Mouse (Mus musculus): Measurements from ENCODE around the gene Lbh. TPM values are rescaled to one million over a fixed set of nuclear protein-coding genes. Genes with fewer than 3 reads are reported as not detected.

The Lbh gene
- polyA plus RNA-seq, 1 experiment, result 50.2 TPM

- DNase-seq, result no peak
- Histone ChIP-seq H3K4me3 (replicated peaks; ENCODE audit: insufficient read depth, low read depth, low read length) (no peak overlapping the region), H3K27ac (ENCODE audit: insufficient read depth, low read length) (no peak overlapping the region), H3K27me3 (ENCODE audit: control insufficient read depth, insufficient read depth, low read length) (no peaks in the 10 kb centered on the region), H3K4me1 (ENCODE audit: control insufficient read depth, insufficient read depth, low read length) (no peaks in the 10 kb centered on the region)
- 60% methylated on average over 2 of the region's 2 CpGs for WGBS
- TF ChIP-seq CTCF (IDR thresholded peaks at IDR 0.05; ENCODE audit: borderline replicate concordance, insufficient read depth, low read depth, low read length) (no peak), POLR2A (IDR thresholded peaks at IDR 0.05; ENCODE audit: borderline replicate concordance, insufficient read depth, low read length) (no peak)
These were observed 4.0 kb upstream of the Lbh start for GRCm38 (mm10) chr17:72914082-72914481.

GRCm38 (mm10) chr17:72917241-72918030, 669 bp upstream of the Lbh start:
- H3K27ac ChIP-seq (ENCODE audit: insufficient read depth, low read length), result peak overlapping the region; percentile 51; the same call in 1 of the 2 replicates
- TF ChIP-seq CTCF (IDR thresholded peaks at IDR 0.05; ENCODE audit: borderline replicate concordance, insufficient read depth, low read depth, low read length) (no peak; the same call in 1 of the 2 replicates), POLR2A (IDR thresholded peaks at IDR 0.05; ENCODE audit: borderline replicate concordance, insufficient read depth, low read length) (peak; percentile 27; the same call in 1 of the 2 replicates)
- peak overlapping the region; percentile 77 for H3K4me3 ChIP-seq (replicated peaks; ENCODE audit: insufficient read depth, low read depth, low read length)
- no peaks in the 10 kb centered on the region for H3K4me1 ChIP-seq (ENCODE audit: control insufficient read depth, insufficient read depth, low read length)
- 2% methylated on average over 37 of the region's 37 CpGs for WGBS
- peak; percentile 70 to 79 for DNase-seq
- no peaks in the 10 kb centered on the region for H3K27me3 ChIP-seq (ENCODE audit: control insufficient read depth, insufficient read depth, low read length)

GRCm38 (mm10) chr17:72918571-72919541, 751 bp downstream of the Lbh start:
- Histone ChIP-seq H3K27ac (ENCODE audit: insufficient read depth, low read length) (no peak overlapping the region; the same call in 1 of the 2 replicates), H3K4me1 (ENCODE audit: control insufficient read depth, insufficient read depth, low read length) (no peaks in the 10 kb centered on the region)
- 2% methylated on average over 54 of the region's 54 CpGs for WGBS

GRCm38 (mm10) chr17:72919641-72920040, 1.5 kb downstream of the Lbh start:
- TF ChIP-seq CTCF (IDR thresholded peaks at IDR 0.05; ENCODE audit: borderline replicate concordance, insufficient read depth, low read depth, low read length), result no peak
- Histone ChIP-seq H3K4me1 (ENCODE audit: control insufficient read depth, insufficient read depth, low read length) (no peaks in the 10 kb centered on the region), H3K4me3 (replicated peaks; ENCODE audit: insufficient read depth, low read depth, low read length) (no peak overlapping the region), H3K27me3 (ENCODE audit: control insufficient read depth, insufficient read depth, low read length) (no peaks in the 10 kb centered on the region), H3K27ac (ENCODE audit: insufficient read depth, low read length) (no peak overlapping the region)
- no peak for DNase-seq
- 33% methylated on average over 3 of the region's 3 CpGs for WGBS

More at GRCm38 (mm10) chr17:72918571-72919541, 751 bp downstream of the Lbh start:
- Histone ChIP-seq H3K27me3 (ENCODE audit: control insufficient read depth, insufficient read depth, low read length) (no peaks in the 10 kb centered on the region), H3K4me3 (replicated peaks; ENCODE audit: insufficient read depth, low read depth, low read length) (peak overlapping the region; percentile 77)
- DNase-seq, result peak in 1 of 2 experiments; percentile 52
- TF ChIP-seq POLR2A (IDR thresholded peaks at IDR 0.05; ENCODE audit: borderline replicate concordance, insufficient read depth, low read length) (no peak), CTCF (IDR thresholded peaks at IDR 0.05; ENCODE audit: borderline replicate concordance, insufficient read depth, low read depth, low read length) (no peak)

- no peak overlapping the region for H3K27ac ChIP-seq (ENCODE audit: insufficient read depth, low read length)
- H3K27me3 ChIP-seq (ENCODE audit: control insufficient read depth, insufficient read depth, low read length), result no peaks in the 10 kb centered on the region
- TF ChIP-seq CTCF (IDR thresholded peaks at IDR 0.05; ENCODE audit: borderline replicate concordance, insufficient read depth, low read depth, low read length) (no peak), POLR2A (IDR thresholded peaks at IDR 0.05; ENCODE audit: borderline replicate concordance, insufficient read depth, low read length) (no peak)
- no peaks in the 10 kb centered on the region for H3K4me1 ChIP-seq (ENCODE audit: control insufficient read depth, insufficient read depth, low read length)
- H3K4me3 ChIP-seq (replicated peaks; ENCODE audit: insufficient read depth, low read depth, low read length), result no peak overlapping the region
- WGBS, result 37% methylated on average over 2 of the region's 2 CpGs
- DNase-seq, result peak in 1 of 2 experiments; percentile 2
These were observed 2.3 kb downstream of the Lbh start for GRCm38 (mm10) chr17:72920430-72920829.

GRCm38 (mm10) chr17:72920971-72921370, 2.9 kb downstream of the Lbh start:
- H3K27ac ChIP-seq (ENCODE audit: insufficient read depth, low read length), result no peak overlapping the region
- TF ChIP-seq CTCF (IDR thresholded peaks at IDR 0.05; ENCODE audit: borderline replicate concordance, insufficient read depth, low read depth, low read length), result no peak
- no peak for TF ChIP-seq POLR2A (IDR thresholded peaks at IDR 0.05; ENCODE audit: borderline replicate concordance, insufficient read depth, low read length)
- H3K27me3 ChIP-seq (ENCODE audit: control insufficient read depth, insufficient read depth, low read length), result no peaks in the 10 kb centered on the region
- peak in 1 of 2 experiments; percentile 3 for DNase-seq
- H3K4me3 ChIP-seq (replicated peaks; ENCODE audit: insufficient read depth, low read depth, low read length), result no peak overlapping the region
- peaks cover 2% of the 10 kb centered on the region for H3K4me1 ChIP-seq (ENCODE audit: control insufficient read depth, insufficient read depth, low read length)
- 63% methylated on average over 9 of the region's 9 CpGs for WGBS

- no peak overlapping the region for H3K27ac ChIP-seq (ENCODE audit: insufficient read depth, low read length)
- no peak overlapping the region for H3K4me3 ChIP-seq (replicated peaks; ENCODE audit: insufficient read depth, low read depth, low read length)
- H3K4me1 ChIP-seq (ENCODE audit: control insufficient read depth, insufficient read depth, low read length), result peaks cover 7% of the 10 kb centered on the region
- no peaks in the 10 kb centered on the region for H3K27me3 ChIP-seq (ENCODE audit: control insufficient read depth, insufficient read depth, low read length)
- TF ChIP-seq POLR2A (IDR thresholded peaks at IDR 0.05; ENCODE audit: borderline replicate concordance, insufficient read depth, low read length), result no peak
- TF ChIP-seq CTCF (IDR thresholded peaks at IDR 0.05; ENCODE audit: borderline replicate concordance, insufficient read depth, low read depth, low read length), result no peak
- WGBS, result 84% methylated on average over 5 of the region's 5 CpGs
- DNase-seq, result peak in 1 of 2 experiments; percentile 3
These were observed 4.1 kb downstream of the Lbh start for GRCm38 (mm10) chr17:72922206-72922605.

Data from cerebellum, adult 2 months (tissue).